In the genomic region with DNA sequence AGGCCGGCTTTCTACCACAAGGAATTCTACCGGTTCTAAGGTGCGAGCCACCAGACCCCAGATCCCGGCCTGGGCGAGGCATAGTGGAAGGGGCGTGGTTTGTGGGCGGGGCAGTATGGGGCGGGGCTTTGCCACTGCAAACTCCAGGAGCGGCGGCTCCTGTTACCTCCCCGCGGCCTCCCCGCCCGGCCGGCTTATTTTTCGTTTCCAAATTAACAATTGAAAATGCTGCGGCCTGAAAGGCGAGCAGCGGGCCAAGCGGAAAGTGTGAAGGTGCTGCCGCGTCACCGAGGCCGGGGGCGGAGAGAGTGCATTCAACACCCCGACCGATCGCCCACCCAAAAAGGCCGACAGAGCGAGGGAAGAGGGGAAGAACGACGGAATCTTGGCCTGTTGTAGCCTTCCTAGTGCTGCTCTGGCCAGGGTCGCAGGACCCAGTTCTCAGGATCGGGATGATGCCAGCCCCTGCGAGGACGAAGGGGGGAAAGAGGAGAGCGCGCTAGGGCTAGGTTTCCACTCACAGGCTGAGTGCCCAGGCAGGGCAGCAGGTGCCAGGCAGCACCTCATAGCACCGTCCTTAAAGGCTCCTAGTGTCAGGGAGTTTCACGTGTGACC, we compare ENCODE assay signal across 8 mouse cellular contexts. TPM values are rescaled to one million over a fixed set of nuclear protein-coding genes. Genes with fewer than 3 reads are reported as not detected.
DNase-seq lines count a peak whose midpoint lies in the region; ATAC-seq and TF ChIP-seq lines count a peak whose summit lies in the region.

No protein-coding gene starts in this region.

- WGBS in hindbrain, embryonic 16.5 days, result 2% methylated on average over 40 of the region's 40 CpGs
- WGBS in liver, embryonic 13.5 days (ENCODE audit: insufficient replicate concordance), result under 1% methylated on average over 40 of the region's 40 CpGs

- peak overlapping the region; percentile 70 for H3K4me3 ChIP-seq in gastrocnemius, adult 2 months
- peak overlapping the region; percentile 52 for H3K4me3 ChIP-seq in hindbrain, embryonic 16.5 days (ENCODE audit: low read length)
- peak overlapping the region; percentile 64 for H3K4me3 ChIP-seq in liver, embryonic 13.5 days (replicated peaks)

- TF ChIP-seq CTCF in gastrocnemius, adult 2 months (IDR thresholded peaks at IDR 0.05), result no peak

- peak overlapping the region; percentile 92 for H3K27ac ChIP-seq in gastrocnemius, adult 2 months
- no peak overlapping the region for H3K27ac ChIP-seq in hindbrain, embryonic 16.5 days (ENCODE audit: low read depth, low read length)
- no peak overlapping the region for H3K27ac ChIP-seq in liver, embryonic 13.5 days

- H3K36me3 ChIP-seq in hindbrain, embryonic 16.5 days (ENCODE audit: control insufficient read depth, insufficient read depth, low read length), result no peaks in the 10 kb centered on the region
- H3K36me3 ChIP-seq in liver, embryonic 13.5 days, result no peaks in the 10 kb centered on the region

- peak; percentile 77 for ATAC-seq in hindbrain, embryonic 16.5 days
- ATAC-seq in liver, embryonic 13.5 days (ENCODE audit: low read depth), result peak; percentile 89

- peaks cover 12% of the 10 kb centered on the region for H3K4me1 ChIP-seq in hindbrain, embryonic 16.5 days (ENCODE audit: control insufficient read depth, insufficient read depth, low read depth, low read length)
- peaks cover 23% of the 10 kb centered on the region for H3K4me1 ChIP-seq in liver, embryonic 13.5 days (replicated peaks)

- peak overlapping the region; percentile 93 for H3K4me2 ChIP-seq in hindbrain, embryonic 16.5 days (ENCODE audit: low read length)
- peak overlapping the region; percentile 87 for H3K4me2 ChIP-seq in liver, embryonic 13.5 days

- DNase-seq in left cerebral cortex, postnatal 4 days, result peak; percentile 65
- DNase-seq in left cerebral cortex, postnatal 14 days (ENCODE audit: low spot score in 2 of 2), result no peak
- peak; percentile 68 for DNase-seq in cerebellum, adult 9-11 months
- DNase-seq in gastrocnemius, adult 2 months, result peak; percentile 88
- DNase-seq in liver, embryonic 13.5 days, result peak; percentile 63
- peak; percentile 18 to 27 for DNase-seq in natural killer cell, adult 2 months (ENCODE audit: low spot score in 2 of 2)
- peak; percentile 67 for DNase-seq in thymus, postnatal 0 days (ENCODE audit: low spot score)

- no peaks in the 10 kb centered on the region for H3K9me3 ChIP-seq in hindbrain, embryonic 16.5 days (ENCODE audit: control insufficient read depth, low read length)
- H3K9me3 ChIP-seq in liver, embryonic 13.5 days (replicated peaks), result no peaks in the 10 kb centered on the region

- peaks cover 5% of the 10 kb centered on the region for H3K27me3 ChIP-seq in hindbrain, embryonic 16.5 days (replicated peaks; ENCODE audit: control insufficient read depth, insufficient read depth, low read length)
- H3K27me3 ChIP-seq in liver, embryonic 13.5 days, result peaks cover 88% of the 10 kb centered on the region

- peak overlapping the region; percentile 68 for H3K9ac ChIP-seq in hindbrain, embryonic 16.5 days (ENCODE audit: low read depth, low read length)
- peak overlapping the region; percentile 69 for H3K9ac ChIP-seq in liver, embryonic 13.5 days

- intact Hi-C loops in left cerebral cortex, postnatal 4 days (cut with DNase I), result no loop called here
- intact Hi-C loops in left cerebral cortex, postnatal 14 days (cut with DNase I), result no loop called here
- intact Hi-C loops in gastrocnemius, adult 2 months (cut with DNase I), result no loop called here

RNA-seq across cellular contexts. Expression of gene Kcnq4, which starts 17.3 kb away (rescaled TPM):
- total RNA-seq in left cerebral cortex, postnatal 4 days (2021), result 10 to 100 TPM; 19.6 to 21.1 TPM
- 1 to 10 TPM; 8.5 to 9.0 TPM for total RNA-seq in left cerebral cortex, postnatal 14 days (2021)
- 10 to 100 TPM; 13.4 to 14.5 TPM for total RNA-seq in gastrocnemius, adult 2 months (2021)
- 7.5 and 7.8 TPM in 2 replicates for polyA plus RNA-seq in hindbrain, embryonic 16.5 days (2015; fragmentation: Nextera tagmentation; extraction: Ambion mirVana)
- polyA plus RNA-seq in liver, embryonic 13.5 days (2015; fragmentation: Nextera tagmentation; extraction: Ambion mirVana), result 0.08 and 0.10 TPM in 2 replicates
- polyA plus RNA-seq in thymus, postnatal 0 days (2015; fragmentation: Nextera tagmentation; extraction: Ambion mirVana), result 0.32 and 0.34 TPM in 2 replicates

Comparison
In these comparisons a context has a peak if more than half of its experiments do, and no peak if none do; other contexts are left out.
1. DNase-seq: peak in left cerebral cortex, postnatal 4 days (single experiment), cerebellum, adult 9-11 months (single experiment), gastrocnemius, adult 2 months (single experiment), liver, embryonic 13.5 days (single experiment), natural killer cell, adult 2 months (2 of 2) and thymus, postnatal 0 days (single experiment); none in left cerebral cortex, postnatal 14 days (0 of 2).
2. Peak in every context shown above with its lines, with median percentiles within 50 percentile points of each other: H3K4me3 ChIP-seq.